Mouse (Mus musculus) heart, postnatal 0 days (tissue): ENCODE measurements around the gene Rffl. TPM values are rescaled to one million over a fixed set of nuclear protein-coding genes. Genes with fewer than 3 reads are reported as not detected.

Source experiments
- ATAC-seq: fragments of 200-750 bp; cut with Nextera tagmentation; 2 replicates; pipeline ENCODE4 v1.8.0; 2017; ENCODE audit warnings: low read depth, moderate number of reproducible peaks, moderate library complexity; ENCODE audit not compliant: insufficient read depth
- DNase-seq: peaks from one replicate; pipeline ENCODE4 v3.0.0-alpha.2; 2016; ENCODE audit warnings: low spot score
- H3K27ac ChIP-seq: fragments of 300-500 bp; sonication (generic); 2 replicates; pipeline ENCODE4 v1.5.1; 2014; ENCODE audit warnings: low read depth, mild to moderate bottlenecking
- H3K27me3 ChIP-seq: fragments of 300-500 bp; sonication (generic); 2 replicates; pipeline ENCODE4 v1.6.1; 2014; ENCODE audit warnings: low read length, mixed read lengths; ENCODE audit not compliant: control insufficient read depth, insufficient read depth
- H3K36me3 ChIP-seq: fragments of 300-500 bp; sonication (generic); replicated peaks from 2 replicates; pipeline ENCODE4 v1.6.1; 2014; ENCODE audit warnings: low read length, mixed read lengths; ENCODE audit not compliant: control insufficient read depth, insufficient read depth
- H3K4me1 ChIP-seq: fragments of 300-500 bp; sonication (generic); 2 replicates; pipeline ENCODE4 v1.6.1; 2014; ENCODE audit warnings: antibody characterized with exemption; ENCODE audit not compliant: control insufficient read depth, insufficient read depth
- H3K4me2 ChIP-seq: fragments of 300-500 bp; sonication (generic); 2 replicates; pipeline ENCODE4 v1.6.1; 2014; ENCODE audit warnings: low read depth, mild to moderate bottlenecking, low read length, moderate library complexity
- H3K4me3 ChIP-seq: fragments of 300-500 bp; sonication (generic); 2 replicates; pipeline ENCODE4 v1.5.1; 2014; ENCODE audit warnings: low read depth, low read length
- H3K9ac ChIP-seq: fragments of 300-500 bp; sonication (generic); replicated peaks from 2 replicates; pipeline ENCODE4 v1.6.1; 2014; ENCODE audit warnings: low read depth, low read length, mixed read lengths
- H3K9me3 ChIP-seq: fragments of 300-500 bp; sonication (generic); replicated peaks from 2 replicates; pipeline ENCODE4 v1.6.1; 2016; ENCODE audit warnings: low read length; ENCODE audit not compliant: control insufficient read depth
- CTCF ChIP-seq: IDR thresholded peaks from 2 replicates; pipeline ENCODE4 v1.5.1; 2016; ENCODE audit warnings: antibody characterized with exemption, control low read depth, low read depth
- EP300 ChIP-seq: IDR thresholded peaks from 2 replicates; pipeline ENCODE4 v1.6.1; 2016; ENCODE audit warnings: antibody characterized with exemption, low read depth
- WGBS: fragments of 180-500 bp; shearing (Covaris S2); extraction: QIAGEN DNeasy Blood & Tissue Kit; methylation state at CpG from one replicate; pipeline ENCODE4 v1.1.7; 2014; 5-methylcytosine and 5-hydroxymethylcytosine counted together
- polyA plus RNA-seq: library from polyadenylated mRNA; unstranded; fragments of >200 nt; fragmentation: Nextera tagmentation; extraction: Ambion mirVana; gene quantifications from 2 replicates; pipeline ENCODE4 v1.2.1, GENCODE M21; 2015
- total RNA-seq: library from RNA; depleted of rRNA; stranded (reverse); fragments of >200 nt; gene quantifications from 2 replicates; pipeline ENCODE4 v1.2.3, GENCODE M21; 2014; ENCODE audit warnings: low replicate concordance

Gene Rffl
- total and polyA plus RNA-seq, 2 experiments from 2014 or later = 2.4 to 3.8 TPM

DNA sequence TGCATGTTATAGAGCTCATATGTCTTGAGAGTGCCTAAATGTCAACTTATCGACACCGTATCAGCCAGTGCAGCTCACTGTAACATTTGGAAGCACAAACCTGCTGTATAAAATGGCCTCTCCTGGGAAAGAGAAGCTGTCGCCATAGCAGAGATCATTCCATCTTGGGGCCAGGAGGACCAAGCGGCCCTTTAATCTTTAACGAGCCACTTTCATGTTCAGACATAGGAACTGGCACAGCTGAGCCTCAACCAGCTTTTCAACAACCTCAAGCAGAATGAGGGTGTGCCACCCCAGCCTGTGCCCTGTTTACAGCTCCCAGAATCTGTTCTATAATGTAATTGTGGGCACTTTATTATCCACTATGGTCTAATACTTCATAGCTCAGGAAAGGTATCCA lies 20.8 kb downstream of the Rffl start:
- WGBS = 66% methylated on average over 5 of the region's 5 CpGs

DNA sequence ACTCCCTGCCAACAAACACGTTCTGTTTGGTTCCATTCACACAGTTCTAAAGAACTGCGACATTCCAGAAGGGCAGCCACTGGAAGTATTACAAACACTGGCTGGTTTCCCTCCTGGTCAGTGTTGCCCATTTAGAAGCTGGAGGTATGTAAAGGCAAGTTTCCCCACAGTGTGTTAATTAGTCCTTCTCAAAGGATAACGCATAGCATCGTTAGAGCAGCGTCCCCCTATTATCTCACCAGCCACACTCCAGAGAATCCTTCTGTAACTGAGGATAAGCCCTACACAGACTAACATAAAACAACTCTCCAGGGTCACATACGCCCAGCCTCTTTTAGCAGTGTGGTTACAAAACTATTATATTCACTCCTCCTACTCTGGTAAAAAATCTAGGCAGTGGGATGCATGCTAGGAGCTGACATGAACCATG lies 23.4 kb downstream of the Rffl start:
- Histone ChIP-seq H3K9me3 (no peaks in the 10 kb centered on the region), H3K27ac (no peak overlapping the region), H3K4me1 (peaks cover 12% of the 10 kb centered on the region; the same call in 1 of the 2 replicates), H3K4me3 (no peak overlapping the region), H3K9ac (no peak overlapping the region), H3K27me3 (no peaks in the 10 kb centered on the region), H3K36me3 (no peaks in the 10 kb centered on the region), H3K4me2 (no peak overlapping the region)
- ATAC-seq = no peak
- 43% methylated on average over 6 of the region's 6 CpGs for WGBS
- no peak for TF ChIP-seq CTCF
- no peak for TF ChIP-seq EP300
- peak; percentile 44 for DNase-seq

More for the DNA sequence above, 20.8 kb downstream of the Rffl start:
- no peak overlapping the region for H3K9ac ChIP-seq
- TF ChIP-seq CTCF = no peak
- TF ChIP-seq EP300 = no peak
- H3K9me3 ChIP-seq = no peaks in the 10 kb centered on the region
- ATAC-seq (no peak), DNase-seq (no peak)
- no peak overlapping the region for H3K4me2 ChIP-seq
- no peak overlapping the region for H3K4me3 ChIP-seq
- no peak overlapping the region for H3K27ac ChIP-seq
- peaks cover 9% of the 10 kb centered on the region; the same call in 1 of the 2 replicates for H3K4me1 ChIP-seq
- H3K36me3 ChIP-seq = no peaks in the 10 kb centered on the region
- no peaks in the 10 kb centered on the region for H3K27me3 ChIP-seq

DNA sequence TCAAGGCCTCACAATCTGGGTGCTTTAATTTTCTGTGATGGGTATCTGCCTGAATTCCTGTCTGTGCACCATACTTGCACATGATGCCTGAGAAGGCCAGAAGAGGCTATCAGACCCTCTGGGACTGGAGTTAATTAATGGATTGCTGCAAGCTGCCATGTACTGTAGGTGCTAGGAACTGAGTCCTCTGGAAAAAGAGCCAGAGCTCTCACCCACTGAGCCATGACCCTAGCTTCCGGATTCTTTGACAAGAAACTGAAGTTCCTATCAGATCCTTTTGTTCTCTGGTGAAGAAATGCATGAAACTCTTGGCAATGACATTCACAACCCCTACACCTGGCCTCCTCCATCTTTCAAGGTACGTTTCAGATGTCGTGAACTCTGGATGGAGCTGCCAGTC lies 24.1 kb downstream of the Rffl start:
- Histone ChIP-seq H3K27ac (no peak overlapping the region), H3K4me2 (no peak overlapping the region), H3K4me1 (peaks cover 12% of the 10 kb centered on the region; the same call in 1 of the 2 replicates), H3K27me3 (no peaks in the 10 kb centered on the region), H3K9ac (no peak overlapping the region), H3K4me3 (no peak overlapping the region), H3K9me3 (no peaks in the 10 kb centered on the region), H3K36me3 (no peaks in the 10 kb centered on the region)
- DNase-seq = no peak
- TF ChIP-seq EP300 (no peak), CTCF (no peak)
- 74% methylated on average over 3 of the region's 3 CpGs for WGBS
- no peak for ATAC-seq

DNA sequence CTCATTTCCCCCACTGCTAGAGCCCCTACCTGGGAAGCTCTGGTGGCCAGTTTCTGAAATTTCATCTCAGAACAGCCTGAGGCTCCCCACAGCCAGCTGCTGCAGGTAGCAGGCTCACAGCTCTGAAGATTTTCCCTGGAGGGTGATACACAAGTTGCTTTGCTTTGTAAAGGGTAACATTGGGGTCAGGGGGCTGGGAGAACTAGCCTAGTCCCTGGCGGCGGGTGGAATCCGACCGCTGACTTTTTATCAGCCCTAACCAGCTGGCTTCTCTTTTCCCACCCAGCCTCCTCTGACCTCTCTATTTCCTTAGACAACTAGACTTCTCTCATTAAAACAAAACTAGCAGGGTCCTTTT lies 25.0 kb downstream of the Rffl start:
- Histone ChIP-seq H3K4me1 (peaks cover 12% of the 10 kb centered on the region; the same call in 1 of the 2 replicates), H3K4me3 (peak overlapping the region; percentile 36), H3K36me3 (no peaks in the 10 kb centered on the region), H3K9ac (peak overlapping the region; percentile 40), H3K27ac (peak overlapping the region; percentile 48), H3K4me2 (peak overlapping the region; percentile 66), H3K9me3 (no peaks in the 10 kb centered on the region), H3K27me3 (no peaks in the 10 kb centered on the region)
- DNase-seq (no peak), ATAC-seq (no peak)
- WGBS = 15% methylated on average over 4 of the region's 4 CpGs
- TF ChIP-seq EP300 = no peak
- no peak for TF ChIP-seq CTCF

DNA sequence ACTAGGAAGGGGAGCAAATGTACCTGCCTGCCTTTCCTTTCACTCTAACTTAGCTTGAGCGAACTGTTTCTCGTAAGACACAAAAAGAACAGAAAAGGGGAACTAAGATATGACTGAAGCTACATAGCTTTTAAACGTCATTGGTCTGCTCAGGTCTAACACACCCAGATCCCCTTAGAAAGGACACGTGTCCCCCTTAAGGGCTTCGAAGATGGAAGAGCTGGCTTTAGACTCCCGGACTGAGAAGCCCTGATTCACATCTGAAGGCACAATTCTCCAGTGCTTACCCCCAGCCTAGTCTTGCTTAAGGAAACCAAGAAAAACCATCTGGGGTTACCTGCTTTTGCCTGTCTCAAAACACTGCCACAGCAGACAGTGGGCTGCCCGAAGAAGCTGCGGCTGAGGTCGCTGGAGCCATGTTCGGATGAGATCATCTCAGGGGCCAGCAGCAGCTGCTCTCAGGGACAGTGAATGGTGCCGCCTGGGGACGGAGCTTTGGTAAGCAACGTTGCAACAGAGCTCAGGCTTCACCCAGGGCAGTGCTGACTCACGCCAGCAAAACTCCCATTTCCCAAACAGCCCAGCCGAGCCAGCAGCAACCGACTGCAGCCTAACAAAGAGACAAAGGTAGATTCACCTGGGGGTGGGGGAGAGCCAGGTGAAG lies 25.5 kb downstream of the Rffl start:
- no peaks in the 10 kb centered on the region for H3K27me3 ChIP-seq
- 17% methylated on average over 16 of the region's 16 CpGs for WGBS
- ATAC-seq (peak; percentile 91), DNase-seq (peak; percentile 83)
- H3K4me2 ChIP-seq = peak overlapping the region; percentile 66
- H3K4me3 ChIP-seq = peak overlapping the region; percentile 36
- H3K4me1 ChIP-seq = peaks cover 12% of the 10 kb centered on the region; the same call in 1 of the 2 replicates
- TF ChIP-seq CTCF (peak; percentile 49), EP300 (no peak)
- peak overlapping the region; percentile 48 for H3K27ac ChIP-seq
- H3K9ac ChIP-seq = peak overlapping the region; percentile 40
- H3K36me3 ChIP-seq = no peaks in the 10 kb centered on the region
- H3K9me3 ChIP-seq = no peaks in the 10 kb centered on the region
